Mouse (Mus musculus): ENCODE results near the gene Fzd4. TPM values are rescaled to one million over a fixed set of nuclear protein-coding genes. Genes with fewer than 3 reads are reported as not detected.

The Fzd4 gene
- polyA plus RNA-seq, 1 experiment from 2014 or later, result 6.4 TPM

DNA sequence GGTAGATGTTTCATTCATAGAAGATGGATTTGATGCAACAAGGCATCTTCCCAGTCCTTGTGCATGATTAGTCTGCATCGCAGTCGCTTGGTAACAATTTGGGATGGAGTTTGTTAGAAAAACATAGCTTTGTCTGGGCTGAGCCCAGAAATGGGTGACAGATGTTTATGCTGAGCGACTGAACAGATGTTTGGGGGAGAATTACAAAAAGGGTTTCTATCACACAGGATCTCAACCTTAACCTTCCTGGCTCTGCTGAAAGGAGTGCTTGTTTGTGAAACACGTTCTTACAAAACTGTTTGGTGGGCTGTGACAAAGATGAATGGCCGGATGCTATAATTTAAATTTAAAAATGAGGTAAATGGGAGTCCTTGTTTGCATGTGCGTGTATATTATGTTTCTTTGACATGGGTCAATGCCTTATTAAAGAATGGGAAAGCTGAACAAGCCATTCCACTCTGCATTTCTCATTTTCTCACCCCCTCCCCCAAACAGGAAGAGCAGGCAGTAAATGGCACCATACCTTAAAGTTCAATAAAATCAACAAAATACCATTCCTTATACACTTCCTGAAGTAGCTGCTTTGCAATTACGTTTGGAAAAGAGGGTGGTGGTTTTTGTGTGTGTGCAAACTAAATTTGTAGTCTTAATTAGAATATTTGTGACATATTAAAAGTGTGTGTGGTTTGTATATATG lies 52.4 kb downstream of the Fzd4 start:
- Histone ChIP-seq H3K9me3 (ENCODE audit: control insufficient read depth) (no peaks in the 10 kb centered on the region), H3K36me3 (ENCODE audit: control insufficient read depth, insufficient read depth) (no peaks in the 10 kb centered on the region), H3K9ac (ENCODE audit: low read depth, low read length) (no peak overlapping the region), H3K4me1 (replicated peaks; ENCODE audit: control insufficient read depth, insufficient read depth, low read length) (no peaks in the 10 kb centered on the region), H3K4me2 (replicated peaks; ENCODE audit: low read depth) (no peak overlapping the region), H3K4me3 (ENCODE audit: low read depth, low read length) (no peak overlapping the region), H3K27me3 (replicated peaks; ENCODE audit: control insufficient read depth, insufficient read depth, low read length) (no peaks in the 10 kb centered on the region), H3K27ac (ENCODE audit: low read depth, low read length) (no peak overlapping the region)
- ATAC-seq, result no peak
- WGBS, result 48% methylated on average over 7 of the region's 7 CpGs
- TF ChIP-seq CTCF (IDR thresholded peaks at IDR 0.05; ENCODE audit: low read depth), result no peak

DNA sequence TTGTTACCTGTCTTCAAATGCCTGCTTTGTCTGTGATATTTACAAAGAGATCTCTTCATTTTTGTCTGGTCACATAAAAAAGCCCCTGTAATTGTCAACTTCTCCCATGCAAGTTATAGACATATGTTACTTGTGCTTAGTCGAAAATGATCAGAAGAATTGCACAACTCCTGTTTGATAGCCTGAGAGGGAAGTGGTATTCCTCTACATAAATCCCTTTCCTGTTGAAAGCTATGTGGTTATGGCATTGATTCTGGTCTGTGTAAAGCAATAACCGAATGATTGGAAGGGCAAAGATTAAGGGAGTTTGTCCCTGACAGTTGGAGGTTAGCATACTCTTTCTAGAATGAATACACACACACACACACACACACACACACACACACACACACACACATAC lies 55.5 kb downstream of the Fzd4 start:
- Histone ChIP-seq H3K9ac (ENCODE audit: low read depth, low read length) (no peak overlapping the region), H3K36me3 (ENCODE audit: control insufficient read depth, insufficient read depth) (no peaks in the 10 kb centered on the region), H3K4me3 (ENCODE audit: low read depth, low read length) (no peak overlapping the region), H3K4me2 (replicated peaks; ENCODE audit: low read depth) (no peak overlapping the region), H3K27ac (ENCODE audit: low read depth, low read length) (no peak overlapping the region), H3K4me1 (replicated peaks; ENCODE audit: control insufficient read depth, insufficient read depth, low read length) (no peaks in the 10 kb centered on the region), H3K27me3 (replicated peaks; ENCODE audit: control insufficient read depth, insufficient read depth, low read length) (no peaks in the 10 kb centered on the region), H3K9me3 (ENCODE audit: control insufficient read depth) (no peaks in the 10 kb centered on the region)
- no peak for TF ChIP-seq CTCF (IDR thresholded peaks at IDR 0.05; ENCODE audit: low read depth)
- ATAC-seq, result no peak
- 62% methylated on average over 2 of the region's 2 CpGs for WGBS

DNA sequence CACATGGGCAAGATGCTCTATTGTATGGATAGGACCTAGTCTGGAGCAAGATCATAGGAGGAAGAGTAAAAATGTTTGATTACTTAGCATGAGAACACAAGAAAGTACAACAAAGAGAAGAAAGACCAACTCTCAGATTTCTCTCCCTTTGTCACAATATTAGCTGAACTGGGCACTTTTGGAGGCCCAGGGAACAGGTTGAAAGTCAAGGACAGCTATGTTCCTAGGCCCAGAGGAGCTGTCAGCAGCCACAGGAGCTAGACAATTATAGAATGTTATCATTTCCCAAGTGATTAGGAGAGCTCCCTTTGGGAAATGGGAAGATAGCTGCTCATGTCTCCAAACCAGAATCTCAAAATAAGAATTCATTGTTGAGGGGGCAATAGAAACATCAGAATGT lies 56.8 kb downstream of the Fzd4 start:
- Histone ChIP-seq H3K36me3 (ENCODE audit: control insufficient read depth, insufficient read depth) (no peaks in the 10 kb centered on the region), H3K27me3 (replicated peaks; ENCODE audit: control insufficient read depth, insufficient read depth, low read length) (no peaks in the 10 kb centered on the region), H3K9me3 (ENCODE audit: control insufficient read depth) (no peaks in the 10 kb centered on the region), H3K27ac (ENCODE audit: low read depth, low read length) (no peak overlapping the region), H3K4me1 (replicated peaks; ENCODE audit: control insufficient read depth, insufficient read depth, low read length) (no peaks in the 10 kb centered on the region), H3K4me2 (replicated peaks; ENCODE audit: low read depth) (no peak overlapping the region), H3K9ac (ENCODE audit: low read depth, low read length) (no peak overlapping the region), H3K4me3 (ENCODE audit: low read depth, low read length) (no peak overlapping the region)
- no peak for TF ChIP-seq CTCF (IDR thresholded peaks at IDR 0.05; ENCODE audit: low read depth)
- no peak for ATAC-seq

DNA sequence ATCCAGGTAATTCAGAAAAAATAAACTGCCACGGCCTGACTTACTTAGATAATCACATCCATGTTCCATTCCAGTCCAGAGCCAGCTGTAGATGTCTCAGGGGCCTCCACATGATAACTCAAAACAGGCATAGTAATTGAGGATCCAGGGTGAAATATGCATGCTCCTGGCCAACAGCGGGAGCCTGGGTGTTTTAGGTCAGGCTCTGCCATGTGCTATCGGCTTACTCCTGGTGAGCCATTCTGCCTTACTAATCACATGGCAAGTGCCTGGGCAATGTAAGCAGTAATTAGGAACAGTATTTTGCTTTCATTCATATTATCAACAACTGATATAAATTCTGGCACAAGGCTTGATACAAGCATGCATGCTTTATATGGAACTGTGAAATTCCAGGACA lies 57.2 kb downstream of the Fzd4 start:
- no peak for TF ChIP-seq CTCF (IDR thresholded peaks at IDR 0.05; ENCODE audit: low read depth)
- ATAC-seq, result no peak
- Histone ChIP-seq H3K27ac (ENCODE audit: low read depth, low read length) (no peak overlapping the region), H3K4me3 (ENCODE audit: low read depth, low read length) (no peak overlapping the region), H3K4me1 (replicated peaks; ENCODE audit: control insufficient read depth, insufficient read depth, low read length) (no peaks in the 10 kb centered on the region), H3K4me2 (replicated peaks; ENCODE audit: low read depth) (no peak overlapping the region), H3K9ac (ENCODE audit: low read depth, low read length) (no peak overlapping the region), H3K27me3 (replicated peaks; ENCODE audit: control insufficient read depth, insufficient read depth, low read length) (no peaks in the 10 kb centered on the region), H3K36me3 (ENCODE audit: control insufficient read depth, insufficient read depth) (no peaks in the 10 kb centered on the region), H3K9me3 (ENCODE audit: control insufficient read depth) (no peaks in the 10 kb centered on the region)
- 82% methylated on average over 3 of the region's 3 CpGs for WGBS

Other genes with a start within 250 kb of the Fzd4 start
- gene Tmem135, start 133 bp upstream of the Fzd4 start, polyA plus RNA-seq (2015; fragmentation: Nextera tagmentation; extraction: Ambion mirVana), result 57.9 and 72.0 TPM in 2 replicates
- gene Prss23, start 122.8 kb downstream of the Fzd4 start, polyA plus RNA-seq (2015; fragmentation: Nextera tagmentation; extraction: Ambion mirVana), result 72.4 and 87.9 TPM in 2 replicates
- gene Me3, start 228.0 kb downstream of the Fzd4 start, polyA plus RNA-seq (2015; fragmentation: Nextera tagmentation; extraction: Ambion mirVana), result 3.5 and 4.1 TPM in 2 replicates